Mouse (Mus musculus): ENCODE data around the gene Yif1b.

Gene Yif1b

GRCm38 (mm10) chr7:29244732-29245416 lies 6.7 kb downstream of the Yif1b start:
- DNase-seq (ENCODE audit: low spot score) = no peak

- DNase-seq (ENCODE audit: low spot score) = no peak
Observed at GRCm38 (mm10) chr7:29246015-29246414, 7.9 kb downstream of the Yif1b start.

GRCm38 (mm10) chr7:29246619-29247313 lies 8.6 kb downstream of the Yif1b start:
- no peak for DNase-seq (ENCODE audit: low spot score)

GRCm38 (mm10) chr7:29247314-29247700 lies 9.2 kb downstream of the Yif1b start:
- DNase-seq (ENCODE audit: low spot score) = peak; percentile 39

- DNase-seq (ENCODE audit: low spot score) = no peak
Observed at GRCm38 (mm10) chr7:29247706-29248105, 9.6 kb downstream of the Yif1b start.

- no peak for DNase-seq (ENCODE audit: low spot score)
Observed at GRCm38 (mm10) chr7:29248261-29248841, 10.2 kb downstream of the Yif1b start, which contains the start of gene 2200002D01Rik. Gene 2200002D01Rik (minus strand): TSS chr7:29248466.

- DNase-seq (ENCODE audit: low spot score) = no peak
Observed at GRCm38 (mm10) chr7:29251166-29251565, 13.0 kb downstream of the Yif1b start.

- DNase-seq (ENCODE audit: low spot score) = no peak
Observed at GRCm38 (mm10) chr7:29253842-29254241, 15.7 kb downstream of the Yif1b start.

- DNase-seq (ENCODE audit: low spot score) = no peak
Observed at GRCm38 (mm10) chr7:29255875-29256274, 17.7 kb downstream of the Yif1b start.

- no peak for DNase-seq (ENCODE audit: low spot score)
Observed at GRCm38 (mm10) chr7:29257368-29257767, 19.2 kb downstream of the Yif1b start.

- DNase-seq (ENCODE audit: low spot score) = no peak
Observed at GRCm38 (mm10) chr7:29259781-29260730, 21.9 kb downstream of the Yif1b start.

GRCm38 (mm10) chr7:29262151-29262550 lies 24.0 kb downstream of the Yif1b start:
- DNase-seq (ENCODE audit: low spot score) = no peak

- DNase-seq (ENCODE audit: low spot score) = no peak
Observed at GRCm38 (mm10) chr7:29263831-29264230, 25.7 kb downstream of the Yif1b start.

- DNase-seq (ENCODE audit: low spot score) = no peak
Observed at GRCm38 (mm10) chr7:29265636-29266035, 27.5 kb downstream of the Yif1b start.

- no peak for DNase-seq (ENCODE audit: low spot score)
Observed at GRCm38 (mm10) chr7:29266931-29267330, 28.8 kb downstream of the Yif1b start.

GRCm38 (mm10) chr7:29270445-29270844 lies 32.3 kb downstream of the Yif1b start:
- no peak for DNase-seq (ENCODE audit: low spot score)

- DNase-seq (ENCODE audit: low spot score) = peak; percentile 19
Observed at GRCm38 (mm10) chr7:29271687-29272465, 33.7 kb downstream of the Yif1b start.

- no peak for DNase-seq (ENCODE audit: low spot score)
Observed at GRCm38 (mm10) chr7:29276715-29277114, 38.6 kb downstream of the Yif1b start.

- no peak for DNase-seq (ENCODE audit: low spot score)
Observed at GRCm38 (mm10) chr7:29277510-29277909, 39.4 kb downstream of the Yif1b start.

GRCm38 (mm10) chr7:29279261-29279660 lies 41.1 kb downstream of the Yif1b start:
- DNase-seq (ENCODE audit: low spot score) = no peak

GRCm38 (mm10) chr7:29279924-29280323 lies 41.8 kb downstream of the Yif1b start:
- DNase-seq (ENCODE audit: low spot score) = peak; percentile 30

All from MN1 (cell line).